Mouse (Mus musculus): Measurements from ENCODE around the gene Emg1.

GRCm38 (mm10) chr6:124729850-124730705 lies 18.1 kb upstream of the Emg1 start:
- no peak for TF ChIP-seq POLR2A (IDR thresholded peaks at IDR 0.05; ENCODE audit: borderline replicate concordance, extremely low read depth, insufficient read depth, insufficient read length, poor library complexity, severe bottlenecking)
- TF ChIP-seq CTCF (IDR thresholded peaks at IDR 0.05; ENCODE audit: borderline replicate concordance, extremely low read depth, insufficient read depth, insufficient read length), result no peak
